Mouse (Mus musculus) 416B (cell line): Measurements from ENCODE around the gene Olfr1221.
"Not testable (repeated sequence)": the region's sequence is repeated elsewhere in the genome, so short reads cannot be mapped to it uniquely, and the experiment has no call there.

Source experiments
- DNase-seq: peaks from one replicate; pipeline ENCODE4 v3.0.0; 2011; ENCODE audit warnings: low read depth

Olfr1221 gene

GRCm38 (mm10) chr2:89117183-89117582, at the start of gene Olfr1221:
TSS of gene Olfr1221 (minus strand) at chr2:89117283.
- DNase-seq, result no peak

GRCm38 (mm10) chr2:89164711-89165110, 47.6 kb upstream of the Olfr1221 start:
- DNase-seq, result not testable (repeated sequence)

- not testable (repeated sequence) for DNase-seq
Observed at GRCm38 (mm10) chr2:89163991-89164390, 46.9 kb upstream of the Olfr1221 start, which contains the start of gene Olfr1224-ps1. TSS of gene Olfr1224-ps1 (minus strand) at chr2:89164091.

GRCm38 (mm10) chr2:89151460-89151859, 34.4 kb upstream of the Olfr1221 start, which contains the start of gene Olfr1223:
TSS of gene Olfr1223 (minus strand) at chr2:89151560.
- no peak for DNase-seq

- DNase-seq, result no peak
Observed at GRCm38 (mm10) chr2:89132954-89133353, 15.9 kb upstream of the Olfr1221 start, which contains the start of gene Olfr1222. TSS of gene Olfr1222 (minus strand) at chr2:89133054.

GRCm38 (mm10) chr2:89106735-89107134, 10.3 kb downstream of the Olfr1221 start, which contains the start of gene Olfr1220:
TSS of gene Olfr1220 (minus strand) at chr2:89106835.
- DNase-seq, result no peak

- DNase-seq, result no peak
Observed at GRCm38 (mm10) chr2:89105651-89106050, 11.4 kb downstream of the Olfr1221 start.

GRCm38 (mm10) chr2:89093848-89094247, 23.2 kb downstream of the Olfr1221 start:
- DNase-seq, result no peak

- DNase-seq, result no peak
Observed at GRCm38 (mm10) chr2:89083413-89083812, 33.7 kb downstream of the Olfr1221 start, which contains the start of gene Olfr1219. TSS of gene Olfr1219 (minus strand) at chr2:89083513.

- no peak for DNase-seq
Observed at GRCm38 (mm10) chr2:89081487-89081886, 35.6 kb downstream of the Olfr1221 start.

- DNase-seq, result no peak
Observed at GRCm38 (mm10) chr2:89061087-89061486, 56.0 kb downstream of the Olfr1221 start, which contains the start of gene Olfr1218. TSS of gene Olfr1218 (minus strand) at chr2:89061187.
